Mouse (Mus musculus): Measurements from ENCODE around the gene Tmem108. TPM values are rescaled to one million over a fixed set of nuclear protein-coding genes. Genes with fewer than 3 reads are reported as not detected.

Gene Tmem108
- polyA plus RNA-seq, 1 experiment = not detected

DNA sequence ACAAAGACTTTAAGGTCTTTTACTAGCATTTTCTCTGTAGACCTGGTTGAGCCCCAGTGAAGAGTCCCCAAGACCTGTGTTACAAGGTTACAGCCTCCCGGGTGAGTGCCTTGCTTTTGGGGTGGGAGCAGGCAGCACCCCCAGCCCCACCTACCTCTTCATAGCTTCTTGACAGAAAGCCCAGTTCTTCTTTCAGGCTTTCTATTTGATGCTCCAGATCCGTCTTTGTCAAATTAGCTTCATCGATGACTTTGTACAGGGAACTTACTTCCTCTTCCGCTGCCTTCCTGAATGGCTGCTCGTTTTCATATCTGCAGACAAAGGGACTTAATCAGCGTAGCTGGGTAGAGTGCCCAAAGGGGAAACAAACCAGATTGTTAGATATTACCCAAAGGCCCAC lies 312.0 kb downstream of the Tmem108 start:
- no peak overlapping the region for H3K4me3 ChIP-seq (ENCODE audit: insufficient read depth, low read depth, low read length)
- H3K27ac ChIP-seq (replicated peaks; ENCODE audit: low read depth, low read length) = no peak overlapping the region
- H3K4me1 ChIP-seq (ENCODE audit: control insufficient read depth, insufficient read depth, insufficient read length, low read length) = no peaks in the 10 kb centered on the region

DNA sequence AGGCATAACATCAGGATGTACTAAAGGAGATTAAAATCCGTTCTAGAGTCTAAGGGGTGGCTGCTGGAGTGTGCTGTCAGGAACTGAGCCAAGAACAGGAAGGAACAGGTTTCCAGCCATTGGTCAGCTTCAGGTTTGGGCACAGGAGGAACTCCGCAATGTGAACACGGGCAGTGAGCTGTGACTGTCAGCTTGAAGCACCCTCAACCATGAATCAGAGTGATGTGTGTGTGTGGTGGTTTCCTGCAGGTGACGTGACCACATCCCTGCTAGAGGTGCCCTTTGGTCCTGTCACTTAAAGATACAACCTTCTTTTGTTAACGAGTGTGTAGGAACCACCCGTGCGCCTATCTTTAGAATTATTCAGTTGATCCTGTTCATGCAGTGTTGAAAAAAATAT lies 312.5 kb downstream of the Tmem108 start:
- no peak overlapping the region for H3K4me3 ChIP-seq (ENCODE audit: insufficient read depth, low read depth, low read length)
- no peaks in the 10 kb centered on the region for H3K4me1 ChIP-seq (ENCODE audit: control insufficient read depth, insufficient read depth, insufficient read length, low read length)

DNA sequence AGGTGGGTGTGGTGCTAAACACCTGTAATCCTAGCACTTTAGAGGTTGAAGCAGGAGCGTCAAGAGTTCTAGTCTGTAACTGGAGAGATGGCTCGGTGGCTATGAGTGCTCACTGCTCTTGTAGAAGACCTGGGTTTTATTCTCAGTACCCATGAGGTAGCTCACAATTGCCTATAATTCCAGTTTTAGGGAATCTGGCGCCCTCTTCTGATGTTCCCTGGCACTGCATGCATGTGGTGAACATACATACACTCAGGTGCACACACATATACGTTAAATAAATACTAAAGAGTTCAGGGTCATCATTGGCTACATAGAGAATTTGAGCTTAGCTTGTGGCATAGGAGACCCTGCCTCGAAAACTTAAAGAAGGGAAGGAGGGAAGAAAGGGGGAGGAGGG lies 317.0 kb downstream of the Tmem108 start:
- Histone ChIP-seq H3K27ac (replicated peaks; ENCODE audit: low read depth, low read length) (no peak overlapping the region), H3K4me3 (ENCODE audit: insufficient read depth, low read depth, low read length) (no peak overlapping the region), H3K4me1 (ENCODE audit: control insufficient read depth, insufficient read depth, insufficient read length, low read length) (no peaks in the 10 kb centered on the region)

More for the DNA sequence above, 312.5 kb downstream of the Tmem108 start:
- H3K27ac ChIP-seq (replicated peaks; ENCODE audit: low read depth, low read length) = no peak overlapping the region

DNA sequence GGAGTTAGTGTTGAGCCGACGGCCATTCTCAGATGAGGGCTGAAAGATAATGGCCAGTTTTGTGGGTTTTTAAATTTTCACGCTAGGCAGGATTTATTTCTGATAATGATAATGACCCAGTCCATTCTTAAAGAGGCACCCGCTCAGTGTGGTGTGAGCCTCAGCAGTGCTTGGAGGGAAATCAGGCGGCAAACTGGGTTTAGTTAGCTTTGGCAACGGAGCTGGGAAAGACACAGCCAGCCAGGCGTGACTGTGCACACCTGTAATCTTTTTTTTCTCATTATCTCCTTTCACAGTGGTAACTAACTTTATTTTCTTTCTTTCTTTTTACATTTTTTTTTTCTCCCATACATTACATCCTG lies 317.8 kb downstream of the Tmem108 start:
- H3K4me1 ChIP-seq (ENCODE audit: control insufficient read depth, insufficient read depth, insufficient read length, low read length) = no peaks in the 10 kb centered on the region
- no peak overlapping the region for H3K4me3 ChIP-seq (ENCODE audit: insufficient read depth, low read depth, low read length)
- no peak overlapping the region for H3K27ac ChIP-seq (replicated peaks; ENCODE audit: low read depth, low read length)

DNA sequence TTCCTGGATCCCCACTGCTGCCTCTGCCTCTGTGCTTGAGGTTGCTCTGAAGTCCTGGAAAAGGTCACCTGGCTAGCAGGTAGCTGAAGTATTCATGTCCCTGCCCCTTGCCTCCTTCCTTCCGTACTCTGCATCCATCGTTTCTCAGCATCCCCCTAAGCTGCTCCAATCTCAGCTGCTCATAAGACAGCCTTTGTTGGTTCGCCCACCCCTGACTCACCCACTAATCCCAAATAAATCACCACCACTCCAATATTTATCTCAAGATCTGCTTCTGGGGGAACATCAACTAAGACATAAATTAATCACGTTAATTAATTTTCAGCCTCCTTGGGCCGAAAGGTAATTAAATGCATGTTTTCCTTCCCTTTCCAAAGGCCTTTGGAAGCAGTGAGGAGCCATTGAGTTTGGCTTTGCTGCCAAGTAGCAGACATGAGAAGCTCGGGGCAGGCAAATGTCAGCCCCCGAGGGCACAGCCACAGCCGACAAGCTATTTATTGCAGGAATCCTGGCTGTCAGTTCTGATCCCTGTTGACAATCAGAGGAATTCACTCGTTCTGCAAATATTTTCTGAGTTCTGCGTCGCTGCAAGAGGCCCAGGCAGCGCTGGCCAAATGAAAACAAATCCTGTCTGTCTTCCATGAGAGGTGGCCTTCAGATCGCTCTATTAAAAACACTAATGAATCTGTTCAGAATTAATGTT lies 318.4 kb downstream of the Tmem108 start:
- Histone ChIP-seq H3K4me1 (ENCODE audit: control insufficient read depth, insufficient read depth, insufficient read length, low read length) (no peaks in the 10 kb centered on the region), H3K27ac (replicated peaks; ENCODE audit: low read depth, low read length) (no peak overlapping the region), H3K4me3 (ENCODE audit: insufficient read depth, low read depth, low read length) (no peak overlapping the region)

DNA sequence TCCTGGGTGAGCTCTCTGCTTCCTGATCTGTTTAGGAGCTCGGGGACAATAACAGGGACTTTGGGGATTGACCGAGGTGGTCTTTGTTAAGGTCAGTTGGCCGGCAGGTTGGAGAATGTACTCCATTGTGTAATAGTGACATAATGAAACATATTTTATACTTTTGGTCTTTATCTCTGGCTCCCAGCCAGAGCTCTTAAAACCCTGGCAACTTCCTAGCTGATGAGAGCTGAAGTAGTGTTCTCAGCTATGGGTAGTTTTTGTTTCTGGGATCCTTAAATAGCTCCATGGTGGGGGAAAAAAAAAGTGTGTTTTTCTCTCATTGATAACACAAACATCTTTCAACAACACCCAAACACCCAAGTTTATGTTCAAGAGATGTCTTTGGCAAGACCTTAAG lies 321.0 kb downstream of the Tmem108 start:
- Histone ChIP-seq H3K27ac (replicated peaks; ENCODE audit: low read depth, low read length) (no peak overlapping the region), H3K4me3 (ENCODE audit: insufficient read depth, low read depth, low read length) (no peak overlapping the region), H3K4me1 (ENCODE audit: control insufficient read depth, insufficient read depth, insufficient read length, low read length) (no peaks in the 10 kb centered on the region)

DNA sequence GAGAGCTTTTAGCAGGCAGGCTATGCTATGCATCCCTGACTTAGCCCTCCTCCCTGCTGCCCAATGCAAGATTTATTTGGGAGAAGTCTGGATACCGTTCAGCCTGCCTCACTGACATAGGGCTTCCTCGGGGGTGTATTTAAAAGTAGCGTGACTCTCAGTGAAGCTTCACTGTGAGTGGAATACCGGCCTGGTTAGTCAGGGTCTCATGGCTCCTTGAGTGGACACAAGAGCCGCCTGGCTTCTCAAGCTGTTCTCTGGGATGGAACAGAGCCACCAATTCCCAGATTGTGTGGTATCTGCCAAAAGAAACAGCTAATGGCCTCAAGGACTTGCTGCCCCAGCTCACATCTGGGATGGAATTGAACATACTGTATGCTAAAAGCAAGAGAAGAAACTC lies 324.5 kb downstream of the Tmem108 start:
- Histone ChIP-seq H3K4me1 (ENCODE audit: control insufficient read depth, insufficient read depth, insufficient read length, low read length) (no peaks in the 10 kb centered on the region), H3K4me3 (ENCODE audit: insufficient read depth, low read depth, low read length) (no peak overlapping the region)

DNA sequence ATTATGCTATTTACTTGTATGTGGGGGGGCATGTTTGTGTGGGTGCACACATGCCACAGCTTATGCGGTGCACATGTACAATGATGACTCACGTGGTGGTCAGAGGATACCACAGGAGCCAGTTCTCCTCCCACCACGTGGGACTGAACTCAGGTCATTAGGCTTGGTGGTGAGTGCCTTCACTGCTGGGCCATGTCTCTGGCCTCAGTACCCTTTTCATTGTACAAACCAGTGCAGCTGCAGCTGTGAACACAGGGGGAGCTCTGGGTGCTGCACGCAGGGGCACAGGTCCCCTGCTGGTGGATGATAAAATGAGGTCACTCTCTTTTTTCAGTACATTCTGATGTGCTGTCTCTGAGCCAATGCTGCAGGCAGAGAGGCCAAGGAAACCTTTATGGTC lies 327.5 kb downstream of the Tmem108 start:
- Histone ChIP-seq H3K4me3 (ENCODE audit: insufficient read depth, low read depth, low read length) (no peak overlapping the region), H3K4me1 (ENCODE audit: control insufficient read depth, insufficient read depth, insufficient read length, low read length) (no peaks in the 10 kb centered on the region), H3K27ac (replicated peaks; ENCODE audit: low read depth, low read length) (no peak overlapping the region)

More for the DNA sequence above, 324.5 kb downstream of the Tmem108 start:
- H3K27ac ChIP-seq (replicated peaks; ENCODE audit: low read depth, low read length) = no peak overlapping the region

Other genes with a start within 250 kb of the Tmem108 start
- gene Nphp3, start 240.7 kb upstream of the Tmem108 start, polyA plus RNA-seq (2012; ENCODE audit: insufficient read depth, insufficient read length, missing spikeins) = 0.79 and 4.3 TPM in 2 replicates